Mouse (Mus musculus) left cerebral cortex, postnatal 36 days (tissue): Measurements from ENCODE around the gene Wdr73. TPM values are rescaled to one million over a fixed set of nuclear protein-coding genes. Genes with fewer than 3 reads are reported as not detected.

Source experiments
- DNase-seq, 2 experiments: peaks; one replicate each; pipeline ENCODE4 v3.0.0; 2021 to 2022; ENCODE audit warnings: low spot score in 2 of 2, mixed read lengths in 1 of 2
- intact Hi-C: fragments of 180-260 bp; cut with DNase I; formaldehyde crosslinking; loops from one replicate; pipeline ENCODE4 v1.15.1; 2025
- total RNA-seq, 2 experiments: library from RNA; stranded (reverse); gene quantifications; 2 replicates each; pipeline ENCODE4 v1.2.3; 2021

Gene Wdr73
- total RNA-seq, 2 experiments from 2014 or later: 22.9 to 25.8 TPM

GRCm38 (mm10) chr7:80897721-80898120 lies 3.3 kb downstream of the Wdr73 start:
- intact Hi-C loops: no loop called here
- no peak for DNase-seq

- intact Hi-C loops: no loop called here
- DNase-seq: peak in 1 of 2 experiments; percentile 32
Observed at GRCm38 (mm10) chr7:80897134-80897533, 3.9 kb downstream of the Wdr73 start.

- intact Hi-C loops: no loop called here
- DNase-seq: no peak
Observed at GRCm38 (mm10) chr7:80894815-80895519, 6.1 kb downstream of the Wdr73 start.

- intact Hi-C loops: no loop called here
- no peak for DNase-seq
Observed at GRCm38 (mm10) chr7:80894196-80894595, 6.9 kb downstream of the Wdr73 start.

- no peak for DNase-seq
- intact Hi-C loops: no loop called here
Observed at GRCm38 (mm10) chr7:80893753-80894129, 7.3 kb downstream of the Wdr73 start.

GRCm38 (mm10) chr7:80893086-80893752 lies 7.8 kb downstream of the Wdr73 start:
- DNase-seq: no peak
- intact Hi-C loops: no loop called here

- intact Hi-C loops: no loop called here
- DNase-seq: no peak
Observed at GRCm38 (mm10) chr7:80889841-80890241, 11.2 kb downstream of the Wdr73 start.

GRCm38 (mm10) chr7:80889021-80889511 lies 12.0 kb downstream of the Wdr73 start:
- DNase-seq: peak; percentile 28 to 43
- intact Hi-C loops: no loop called here

- intact Hi-C loops: no loop called here
- DNase-seq: no peak
Observed at GRCm38 (mm10) chr7:80888595-80888994, 12.5 kb downstream of the Wdr73 start.

GRCm38 (mm10) chr7:80885666-80886065 lies 15.4 kb downstream of the Wdr73 start:
- intact Hi-C loops: no loop called here
- no peak for DNase-seq

GRCm38 (mm10) chr7:80882830-80883505 lies 18.1 kb downstream of the Wdr73 start:
- intact Hi-C loops: no loop called here
- DNase-seq: peak; percentile 36 to 47

GRCm38 (mm10) chr7:80875727-80876126 lies 25.3 kb downstream of the Wdr73 start:
- DNase-seq: no peak
- intact Hi-C loops: no loop called here

- no peak for DNase-seq
- intact Hi-C loops: no loop called here
Observed at GRCm38 (mm10) chr7:80873631-80874030, 27.4 kb downstream of the Wdr73 start.

- DNase-seq: no peak
- intact Hi-C loops: no loop called here
Observed at GRCm38 (mm10) chr7:80873038-80873437, 28.0 kb downstream of the Wdr73 start.

GRCm38 (mm10) chr7:80868686-80869085 lies 32.4 kb downstream of the Wdr73 start:
- intact Hi-C loops: no loop called here
- DNase-seq: no peak

GRCm38 (mm10) chr7:80866514-80867147 lies 34.4 kb downstream of the Wdr73 start:
- intact Hi-C loops: no loop called here
- no peak for DNase-seq

- DNase-seq: no peak
- intact Hi-C loops: no loop called here
Observed at GRCm38 (mm10) chr7:80865521-80865920, 35.5 kb downstream of the Wdr73 start.

- intact Hi-C loops: no loop called here
- no peak for DNase-seq
Observed at GRCm38 (mm10) chr7:80864831-80865230, 36.2 kb downstream of the Wdr73 start.

GRCm38 (mm10) chr7:80864151-80864550 lies 36.9 kb downstream of the Wdr73 start:
- intact Hi-C loops: no loop called here
- DNase-seq: no peak

GRCm38 (mm10) chr7:80863520-80863919 lies 37.5 kb downstream of the Wdr73 start:
- intact Hi-C loops: no loop called here
- DNase-seq: no peak
